Mouse (Mus musculus) cerebellum, adult 18-20 months (tissue): Measurements from ENCODE around the gene Thbd.

Experiments
- DNase-seq, 2 experiments: peaks; one replicate each; pipeline ENCODE4 v3.0.0; 2021

The Thbd gene

DNA sequence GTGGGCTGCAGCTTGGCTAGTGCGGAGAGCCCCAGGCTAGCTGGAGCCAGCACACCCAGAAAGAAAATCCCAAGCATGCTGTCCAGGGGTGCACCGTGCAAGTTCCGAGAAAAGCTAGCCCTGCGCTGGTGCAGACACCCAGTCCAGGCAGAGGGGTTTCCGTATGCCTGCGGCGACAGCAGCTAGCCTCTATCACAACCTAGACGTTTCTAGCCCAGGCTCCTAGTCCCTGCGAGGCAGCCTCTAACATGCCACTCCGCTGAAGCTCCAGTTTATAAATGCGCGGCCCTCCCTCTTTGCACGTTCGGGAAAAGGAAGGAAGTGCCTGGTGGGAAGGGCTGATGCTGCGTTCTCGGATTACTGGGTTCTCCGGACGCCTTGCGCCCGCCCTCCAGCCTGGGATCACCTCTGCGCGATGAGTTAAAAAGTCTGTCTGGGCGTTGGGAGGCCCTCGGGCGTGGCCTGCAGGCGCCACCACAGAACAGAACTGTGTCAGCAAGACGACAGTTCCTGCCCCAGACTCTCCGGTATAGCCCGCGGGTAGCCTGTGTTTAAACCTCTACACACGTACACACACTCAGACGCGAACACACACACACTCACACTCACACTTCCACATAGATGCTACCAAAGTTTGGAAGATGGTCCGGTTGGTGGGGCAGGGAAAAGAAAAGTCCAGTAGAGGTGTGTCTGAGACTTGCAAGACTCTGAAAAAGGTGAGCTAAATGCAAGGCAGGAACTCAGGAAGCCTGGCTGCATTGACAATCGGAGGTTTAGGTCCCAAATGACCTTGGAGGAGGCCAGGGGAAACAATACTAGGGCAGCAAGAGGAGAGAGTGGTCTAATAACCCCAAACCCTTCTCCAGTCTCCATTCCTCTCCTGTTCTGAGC lies at the start of gene Thbd:
Thbd (minus strand) TSS at position 319 of the 891 bp plus-strand sequence.
- DNase-seq = no peak

DNA sequence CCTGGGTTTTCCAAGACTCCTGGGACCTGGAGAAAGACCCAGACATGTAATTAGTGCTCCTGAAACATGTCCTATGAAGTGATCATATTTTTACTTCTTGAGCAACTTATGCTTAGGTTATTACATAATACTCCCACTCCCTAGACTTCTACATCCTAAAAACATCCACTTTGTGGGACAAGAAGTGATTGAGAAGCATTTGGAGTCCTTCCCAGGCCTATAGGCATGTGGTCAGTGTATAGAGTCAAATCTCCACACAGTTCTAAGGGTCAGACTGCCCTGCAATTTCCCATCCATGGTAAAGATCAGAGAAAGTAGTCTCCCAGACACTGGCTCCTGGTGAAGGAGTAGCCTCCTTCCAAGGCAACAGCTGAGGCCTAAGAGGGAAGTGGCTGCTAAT lies 47.4 kb upstream of the Thbd start:
- no peak for DNase-seq

DNA sequence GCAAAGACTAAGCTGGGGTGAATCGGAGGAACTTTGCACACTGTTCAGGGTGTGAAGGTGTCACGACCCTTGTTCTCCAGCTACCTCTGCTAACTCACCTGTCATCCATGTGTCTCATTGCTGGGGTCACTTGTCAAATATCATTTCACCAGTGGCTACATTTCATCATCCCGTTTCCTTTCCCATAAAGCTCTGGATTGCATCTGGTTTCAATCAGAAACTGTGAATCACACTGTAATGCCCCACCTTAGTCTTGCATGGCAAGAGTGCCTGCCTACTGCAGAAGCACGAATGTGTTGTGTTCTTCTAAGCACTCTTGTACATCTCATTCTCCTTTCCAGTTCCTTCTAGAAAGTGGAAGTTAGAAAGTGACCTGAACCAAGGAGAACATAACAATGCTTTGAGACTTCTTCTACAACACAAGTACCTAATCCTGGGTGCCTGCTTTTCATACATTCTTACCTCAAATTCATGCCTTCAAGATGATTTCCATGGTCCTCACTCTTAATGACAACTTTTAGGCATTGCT lies 46.1 kb upstream of the Thbd start:
- no peak for DNase-seq

DNA sequence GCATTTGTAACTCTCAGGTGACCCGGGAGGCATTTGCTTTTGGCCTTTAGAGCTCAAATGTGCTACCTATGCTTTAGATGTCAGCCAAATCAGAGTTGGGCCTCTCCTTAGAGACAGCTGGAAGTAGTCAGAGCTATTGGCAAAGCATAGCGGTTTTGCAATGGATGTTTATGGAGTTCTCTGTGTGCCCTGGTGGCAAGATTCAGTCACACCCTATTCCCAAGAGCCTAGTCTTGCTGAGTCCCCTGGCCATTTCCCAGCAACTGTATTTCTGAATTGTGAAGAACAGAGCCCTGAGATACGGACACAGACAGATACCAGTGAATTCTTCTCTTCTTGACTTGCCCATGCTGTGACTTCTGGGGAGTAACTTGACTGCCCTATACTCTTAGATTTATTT lies 45.1 kb upstream of the Thbd start:
- DNase-seq = no peak

DNA sequence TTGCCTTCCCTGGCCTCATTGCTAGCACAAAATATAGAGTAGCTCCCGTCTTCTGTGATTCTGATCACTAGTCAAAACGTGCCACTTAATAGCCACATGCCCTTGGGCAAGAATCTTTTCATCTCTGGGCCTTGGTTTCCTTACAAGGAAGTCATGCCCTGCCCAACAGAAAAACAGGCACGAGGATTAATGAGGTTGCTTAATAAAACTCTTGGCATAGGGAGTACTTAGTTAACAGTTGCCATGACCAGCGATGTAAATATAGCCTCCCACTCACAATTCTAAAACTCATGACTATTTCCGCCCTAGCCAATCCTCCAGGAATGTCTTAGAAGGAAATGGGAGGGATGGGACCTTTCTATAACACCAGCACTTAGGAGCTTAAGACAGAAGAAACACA lies 43.5 kb upstream of the Thbd start:
- no peak for DNase-seq

DNA sequence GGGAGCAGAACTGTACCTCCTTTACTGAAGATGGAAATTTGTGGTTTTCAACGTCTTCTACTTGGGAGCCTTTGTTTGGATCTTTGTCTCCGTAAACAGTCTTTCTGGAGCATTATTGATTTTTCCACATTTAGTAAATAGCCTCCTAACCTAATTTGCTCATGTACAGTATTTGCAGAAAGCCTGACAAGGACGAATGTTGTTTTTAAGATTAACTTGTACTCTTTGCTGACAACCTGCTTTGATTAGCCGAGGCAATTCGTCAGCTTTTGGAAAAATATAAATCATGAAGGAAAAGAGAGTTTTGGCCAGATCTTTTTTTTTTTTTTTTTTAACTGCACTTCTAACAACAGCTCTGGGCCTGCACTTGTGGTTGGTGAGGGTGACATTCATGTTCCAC lies 42.6 kb upstream of the Thbd start:
- DNase-seq = no peak

DNA sequence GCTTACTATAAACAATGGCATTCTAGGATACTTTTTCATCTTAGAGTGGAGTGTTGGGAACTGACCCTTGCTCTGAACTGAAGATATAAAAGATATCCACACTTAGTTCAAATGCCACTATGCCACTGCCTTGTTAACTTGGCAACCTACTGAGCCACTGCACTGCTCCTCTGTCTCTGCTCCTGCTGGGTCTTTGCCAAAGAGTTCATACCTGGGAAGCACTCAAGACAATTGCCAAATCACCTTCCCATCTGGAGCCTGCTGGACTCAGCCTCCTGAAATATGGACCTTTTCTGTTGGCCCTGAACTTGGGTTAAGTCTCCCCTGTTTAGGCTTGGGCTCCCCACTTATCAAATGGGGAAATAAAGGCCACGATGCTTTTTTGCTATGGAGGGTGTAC lies 41.7 kb upstream of the Thbd start:
- DNase-seq = no peak

DNA sequence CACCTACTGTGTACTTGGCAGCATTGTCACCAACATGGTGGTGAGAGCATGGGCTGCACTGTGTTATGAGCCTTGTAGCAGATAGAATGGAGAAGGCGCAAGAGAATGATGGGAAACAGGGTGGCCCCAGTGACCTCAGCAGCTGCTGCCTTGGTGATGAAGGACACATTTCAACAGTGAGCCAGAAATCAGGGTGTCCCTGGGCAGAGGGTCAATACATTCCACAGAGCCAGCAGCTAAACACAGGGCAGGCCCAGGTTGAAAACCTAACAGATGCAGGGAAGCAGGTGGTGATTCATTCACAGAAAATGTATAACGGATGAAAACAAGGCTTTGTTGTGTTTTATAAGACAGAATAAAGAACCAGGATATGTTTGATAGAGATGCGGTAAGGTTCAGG lies 38.5 kb upstream of the Thbd start:
- no peak for DNase-seq

DNA sequence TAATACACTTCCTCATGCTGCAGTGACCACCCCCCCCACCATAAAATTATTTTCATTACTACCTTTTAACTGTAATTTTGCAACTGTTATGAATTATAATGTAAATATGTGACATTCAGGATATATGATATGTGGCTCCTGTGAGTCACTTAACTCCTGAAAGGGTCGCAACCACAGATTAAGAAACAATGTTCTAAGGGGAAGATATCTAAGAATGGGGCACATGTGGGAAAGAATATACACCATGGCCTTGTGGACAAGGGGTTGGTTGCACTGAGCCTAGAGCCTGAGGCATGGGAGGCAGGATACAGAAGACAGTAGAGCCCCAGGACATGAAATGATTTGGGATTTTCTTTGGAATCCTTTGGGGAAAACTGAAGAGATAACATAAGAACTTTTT lies 37.6 kb upstream of the Thbd start:
- DNase-seq = no peak

DNA sequence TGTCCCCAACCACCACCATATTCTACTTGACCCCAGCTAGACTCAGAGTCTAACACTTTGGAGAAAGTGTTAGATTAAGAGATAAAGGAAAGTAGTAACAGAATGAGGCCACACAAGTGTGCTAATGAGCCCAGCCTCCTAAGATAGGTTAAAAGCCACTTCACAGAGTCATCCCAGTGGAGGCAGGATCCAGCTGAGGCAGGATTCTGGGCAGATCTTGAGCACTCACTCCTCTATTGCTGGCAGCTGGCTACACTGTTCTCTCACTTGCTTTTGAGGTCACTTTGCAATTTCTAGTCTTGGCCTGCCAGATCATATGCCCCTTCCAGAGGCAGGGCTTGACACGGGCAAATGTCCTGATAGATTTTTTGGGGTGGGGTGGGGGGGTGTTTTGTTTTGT lies 36.5 kb upstream of the Thbd start:
- DNase-seq = no peak

DNA sequence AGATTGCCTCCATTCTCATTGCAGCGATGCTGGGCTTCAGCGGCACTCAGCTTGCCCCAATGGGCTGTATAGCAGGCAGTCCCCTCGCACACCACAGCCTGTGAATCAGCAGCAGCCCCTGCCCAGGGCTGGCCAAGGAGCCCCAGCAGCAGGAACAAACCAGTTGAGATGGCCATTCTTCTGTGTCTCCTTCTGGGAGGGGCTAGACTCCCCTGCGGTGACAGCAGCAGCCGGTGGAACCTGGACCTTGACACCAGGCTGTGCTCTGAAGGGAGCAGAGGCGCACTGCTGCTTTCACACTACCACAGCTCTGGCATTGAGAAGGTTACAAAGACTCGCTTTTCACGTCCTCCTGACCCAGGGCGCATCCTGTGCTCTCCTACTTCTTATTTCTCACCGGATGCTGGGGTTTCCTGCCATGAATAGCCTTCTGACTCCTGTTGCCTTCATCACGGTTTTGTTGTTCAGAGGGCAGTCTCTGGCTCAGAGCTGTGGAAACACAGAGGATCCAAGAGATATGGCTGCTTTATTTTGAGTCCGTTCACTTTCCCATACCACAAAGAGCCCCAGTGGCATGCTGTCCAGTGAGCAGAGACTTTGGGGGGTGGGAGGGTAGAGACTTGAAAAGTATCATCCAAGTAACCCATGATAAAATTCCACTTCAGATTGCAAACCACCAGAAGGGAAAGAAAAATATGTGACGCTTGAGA lies 35.4 kb upstream of the Thbd start, which contains the start of gene Cd93:
Cd93 (minus strand) TSS at position 315 of the 710 bp plus-strand sequence.
- DNase-seq = no peak

DNA sequence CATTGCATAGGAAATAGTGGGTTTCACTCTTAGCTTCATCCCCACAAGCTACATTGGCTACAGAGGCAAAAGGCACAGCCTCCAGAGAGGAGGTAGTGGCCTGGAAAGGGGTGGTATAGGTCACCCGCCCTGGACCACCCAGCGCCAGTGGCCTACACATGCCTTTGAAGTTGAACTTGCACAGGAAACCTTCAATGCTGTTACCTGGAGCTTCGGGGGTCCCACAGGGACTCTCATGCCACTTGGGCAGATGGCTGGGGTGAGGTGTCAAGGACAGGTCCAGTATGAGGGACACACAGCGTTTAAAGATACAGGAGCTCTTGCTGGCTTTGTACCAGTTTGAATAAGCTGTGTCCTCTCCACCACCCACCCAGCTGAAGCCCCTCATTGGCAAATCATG lies 34.7 kb upstream of the Thbd start:
- DNase-seq = no peak

DNA sequence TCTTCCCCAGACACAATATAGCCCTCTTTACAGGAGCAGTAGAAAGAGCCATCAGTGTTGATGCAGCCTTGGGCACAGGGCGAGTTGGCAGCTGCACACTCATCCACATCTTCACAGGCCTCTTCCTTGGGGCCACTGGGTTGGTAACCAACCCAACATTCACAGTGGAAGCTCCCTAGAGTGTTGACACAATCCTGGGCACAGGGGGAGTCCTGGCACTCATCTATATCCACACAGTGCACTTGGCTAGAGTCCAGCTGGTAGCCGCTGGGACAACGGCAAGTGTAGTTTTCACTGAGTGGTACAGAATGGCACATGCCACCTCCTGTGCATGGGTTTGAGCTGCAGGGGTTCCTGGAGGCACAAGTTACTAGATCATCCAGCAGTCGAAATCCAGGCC lies 34.2 kb upstream of the Thbd start:
- DNase-seq = no peak

DNA sequence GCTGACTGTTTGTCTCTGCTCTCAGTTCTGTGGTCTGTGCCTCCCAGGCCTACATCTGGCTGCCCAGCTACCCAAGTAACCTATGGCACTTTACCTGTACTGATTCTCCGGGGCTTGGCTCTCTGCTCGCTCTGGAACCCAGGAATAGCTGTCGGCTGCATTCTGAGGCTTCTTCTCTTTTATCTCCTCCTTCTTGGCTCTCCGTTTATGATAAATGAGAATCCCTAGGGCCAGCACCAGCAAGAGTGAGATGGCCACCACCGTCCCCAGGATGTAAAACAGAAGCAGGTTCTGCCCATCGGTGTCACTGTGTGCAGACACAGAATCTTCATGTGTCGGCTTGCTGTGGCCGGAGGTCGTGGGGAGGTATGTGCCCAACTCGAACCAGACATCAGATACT lies 33.4 kb upstream of the Thbd start:
- DNase-seq = no peak

DNA sequence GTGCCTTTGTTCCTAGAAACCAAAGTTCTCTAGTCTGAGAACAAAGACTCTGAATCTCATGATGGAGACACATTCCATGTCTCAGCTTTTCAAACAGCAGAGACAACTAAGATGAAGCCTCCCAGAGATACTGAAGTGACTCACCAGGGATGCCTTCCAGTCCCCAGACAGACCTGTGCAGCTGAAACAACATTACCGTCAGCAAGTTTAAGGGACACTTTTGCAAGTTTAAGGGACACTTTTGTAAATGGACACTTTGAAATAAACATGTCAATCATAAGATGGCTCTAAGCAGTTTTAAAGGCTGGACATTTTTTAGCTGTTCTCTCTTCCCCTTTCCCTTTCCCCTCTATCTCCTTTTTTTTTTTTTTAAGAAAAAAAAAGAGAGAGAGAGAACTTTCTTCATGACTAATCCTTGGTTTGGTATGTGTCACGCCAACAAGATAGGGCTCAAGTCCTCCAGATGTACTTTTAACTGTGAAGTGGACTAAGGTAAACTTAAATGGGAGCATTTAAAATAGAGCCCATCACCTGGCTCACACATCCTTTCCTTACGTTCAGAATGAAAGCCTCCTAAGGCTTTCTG lies 31.8 kb upstream of the Thbd start:
- DNase-seq = no peak

DNA sequence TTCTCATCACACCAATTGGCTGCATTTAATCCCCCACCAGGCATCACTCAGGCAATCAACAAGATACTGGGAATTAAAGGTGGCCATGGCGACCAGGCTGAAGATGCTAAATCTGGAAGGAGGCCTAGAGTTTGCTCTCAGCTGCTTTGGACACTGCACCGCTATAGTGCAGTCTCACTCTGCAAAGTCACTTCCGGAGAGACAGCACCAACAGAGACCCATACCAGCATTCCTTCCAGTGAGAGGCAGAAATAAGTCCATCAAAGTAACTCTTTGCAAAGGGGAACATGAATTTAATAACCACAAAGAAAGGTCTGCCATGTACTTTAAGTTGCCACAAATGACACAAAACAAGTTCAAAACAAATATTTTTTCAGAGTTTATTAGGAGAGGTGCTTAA lies 28.3 kb upstream of the Thbd start:
- DNase-seq = no peak

DNA sequence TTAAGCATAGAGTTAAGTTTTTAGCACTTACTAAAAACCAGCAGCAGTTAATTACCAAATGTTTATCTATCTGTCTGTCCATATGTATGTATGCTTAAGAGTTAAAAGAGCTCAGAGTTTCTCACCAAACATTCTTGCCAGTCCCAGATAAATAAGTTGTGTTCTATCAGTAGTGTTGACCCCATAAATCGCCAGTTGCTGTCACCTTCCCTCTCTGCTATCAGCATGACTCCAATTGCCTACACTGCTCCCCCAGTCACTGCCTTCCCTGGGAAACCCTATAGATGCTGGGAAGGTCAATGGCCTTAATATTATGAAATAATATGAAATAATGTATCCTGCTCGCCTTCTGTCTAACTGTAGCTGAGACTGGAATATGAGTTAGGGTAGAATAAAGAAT lies 24.4 kb upstream of the Thbd start:
- no peak for DNase-seq

DNA sequence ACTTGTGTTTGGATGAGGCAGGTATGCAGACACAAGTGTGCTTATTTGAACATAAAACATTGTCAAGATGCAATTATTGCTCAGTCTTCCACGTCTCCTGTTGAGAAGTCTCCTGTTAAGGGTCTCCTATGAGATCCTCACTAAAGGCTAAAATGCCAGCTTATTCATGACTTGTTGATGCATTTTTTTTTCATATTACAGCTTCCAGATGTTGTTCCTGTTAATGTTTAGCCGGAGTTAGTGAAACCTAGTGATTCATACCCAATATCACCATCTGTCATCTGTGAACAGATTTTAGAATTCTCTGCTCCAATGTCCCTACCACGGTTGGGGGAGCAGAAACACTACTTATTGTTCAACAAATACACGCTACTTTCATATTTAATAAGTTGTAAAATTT lies 23.0 kb upstream of the Thbd start:
- DNase-seq = no peak

DNA sequence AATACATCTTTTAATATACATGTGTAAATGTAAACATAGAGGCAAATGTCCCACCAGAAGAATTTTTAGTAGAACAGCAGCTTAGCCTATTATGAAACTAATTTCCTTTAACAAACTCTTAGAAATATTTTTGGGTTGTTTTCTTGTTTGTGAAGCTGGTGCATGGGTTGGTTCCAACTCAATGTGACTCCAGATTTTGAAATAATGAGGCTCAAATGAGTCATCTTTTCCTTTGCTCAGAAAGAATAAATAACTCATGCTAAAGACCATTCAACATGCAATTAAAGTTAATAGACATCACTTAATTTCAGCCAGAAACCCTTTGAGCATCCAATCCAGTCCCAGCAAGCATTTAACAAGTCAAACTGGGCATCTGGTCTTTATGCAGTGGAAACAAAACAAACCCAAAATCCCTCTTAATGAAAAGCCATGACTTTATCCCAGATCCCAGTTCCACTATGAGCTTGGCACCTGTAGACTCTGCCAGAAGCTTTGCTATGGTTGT lies 21.1 kb upstream of the Thbd start:
- no peak for DNase-seq

DNA sequence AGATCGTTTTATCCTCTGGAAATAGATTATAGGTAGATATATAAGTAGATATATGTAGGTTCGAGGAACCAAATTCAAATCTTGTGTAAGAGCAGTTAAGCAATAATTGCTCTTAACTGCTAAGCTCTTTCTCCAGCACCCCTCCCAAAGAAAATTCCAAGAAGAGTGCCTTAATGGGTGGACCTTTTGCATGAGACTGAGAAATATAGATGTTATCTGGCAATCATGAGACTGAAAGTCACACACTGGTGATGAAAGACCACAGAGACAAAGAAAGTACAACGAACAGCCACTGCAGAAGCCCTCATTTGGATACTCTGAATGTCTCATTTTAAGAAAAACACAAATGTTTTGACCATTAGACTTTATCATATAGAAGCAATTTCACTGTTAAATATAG lies 20.5 kb upstream of the Thbd start:
- DNase-seq = no peak

DNA sequence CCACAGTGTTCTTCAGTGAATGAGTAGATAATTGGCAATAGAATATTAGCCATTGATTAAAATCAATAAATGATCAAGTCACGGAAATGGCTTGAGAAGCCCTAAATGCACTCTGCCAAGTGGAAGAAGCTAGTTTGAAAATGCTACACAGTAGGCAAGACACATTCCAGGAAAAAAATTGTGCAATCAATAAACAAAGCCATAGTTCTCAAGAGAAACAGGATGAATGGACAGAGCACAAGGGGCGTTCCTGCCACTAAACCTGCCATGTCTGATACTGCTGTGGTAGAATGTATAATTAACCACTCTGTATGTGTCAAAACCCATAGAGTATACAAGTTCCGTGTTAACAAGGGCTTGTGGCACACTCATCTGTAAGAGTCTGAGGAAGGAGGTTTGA lies 19.6 kb upstream of the Thbd start:
- no peak for DNase-seq

DNA sequence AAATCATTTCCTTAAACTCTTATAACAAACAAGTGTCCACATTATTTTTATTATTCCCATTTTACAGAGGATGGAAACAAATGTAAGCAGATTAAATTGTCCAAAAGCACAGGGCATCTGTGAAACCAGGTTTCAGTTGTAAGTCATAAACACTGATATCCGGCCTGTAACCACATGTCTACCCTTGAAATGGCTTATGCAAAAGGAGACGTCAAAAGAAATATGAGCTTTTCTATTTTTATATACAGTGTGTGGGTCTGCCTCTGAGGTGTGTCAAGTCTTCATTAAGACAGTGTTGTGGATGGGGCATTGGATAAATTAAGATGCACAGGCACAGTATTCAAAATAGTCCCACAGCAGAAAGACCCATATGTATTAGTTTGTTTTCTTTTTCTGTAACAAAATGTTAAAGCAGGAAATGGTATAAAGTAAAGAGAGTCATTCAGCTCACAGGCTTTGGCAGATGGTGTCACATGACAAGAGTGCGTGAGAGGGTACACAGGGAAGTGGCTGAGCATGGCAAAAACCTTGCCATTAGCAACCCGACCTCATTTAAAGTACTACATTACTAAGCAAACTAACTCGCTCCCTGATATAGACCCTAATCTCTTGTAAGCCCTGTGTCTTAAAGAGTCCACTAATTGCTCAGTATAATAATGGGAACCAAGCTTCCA lies 17.9 kb upstream of the Thbd start:
- no peak for DNase-seq

DNA sequence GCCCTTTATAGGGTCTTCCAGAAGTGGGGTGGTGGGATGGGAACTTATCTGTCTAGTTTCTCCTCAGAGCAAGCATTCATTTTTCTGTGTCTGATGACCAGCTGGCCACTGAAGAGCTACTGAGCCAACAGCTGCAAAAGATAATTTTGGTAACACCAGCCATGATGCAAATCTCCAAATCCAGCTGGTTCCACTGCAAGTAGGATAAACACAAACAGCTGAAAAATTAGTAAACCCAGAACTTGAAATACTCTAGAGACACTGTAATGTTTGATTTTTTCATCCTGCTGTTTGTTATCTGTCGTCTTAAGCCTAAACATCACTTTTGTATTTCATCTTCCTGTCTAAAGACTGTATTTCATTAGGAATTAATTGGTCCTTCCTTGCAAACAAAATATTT lies 13.7 kb upstream of the Thbd start:
- DNase-seq = no peak
